Mouse (Mus musculus): ENCODE results near the gene Anks1b.

Gene Anks1b

GRCm38 (mm10) chr10:90369015-90369414 lies 495.7 kb downstream of the Anks1b start:
- DNase-seq (ENCODE audit: extremely low read depth, low read depth, low spot score), result no peak

GRCm38 (mm10) chr10:90370751-90371150 lies 497.4 kb downstream of the Anks1b start:
- no peak for DNase-seq (ENCODE audit: extremely low read depth, low read depth, low spot score)

- DNase-seq (ENCODE audit: extremely low read depth, low read depth, low spot score), result no peak
Observed at GRCm38 (mm10) chr10:90373469-90373868, 500.2 kb downstream of the Anks1b start.

- DNase-seq (ENCODE audit: extremely low read depth, low read depth, low spot score), result no peak
Observed at GRCm38 (mm10) chr10:90376605-90377004, 503.3 kb downstream of the Anks1b start.

- DNase-seq (ENCODE audit: extremely low read depth, low read depth, low spot score), result no peak
Observed at GRCm38 (mm10) chr10:90380062-90380461, 506.8 kb downstream of the Anks1b start.

- DNase-seq (ENCODE audit: extremely low read depth, low read depth, low spot score), result no peak
Observed at GRCm38 (mm10) chr10:90380704-90381339, 507.5 kb downstream of the Anks1b start.

GRCm38 (mm10) chr10:90400382-90400781 lies 527.1 kb downstream of the Anks1b start:
- DNase-seq (ENCODE audit: extremely low read depth, low read depth, low spot score), result no peak

- no peak for DNase-seq (ENCODE audit: extremely low read depth, low read depth, low spot score)
Observed at GRCm38 (mm10) chr10:90408484-90408883, 535.2 kb downstream of the Anks1b start.

GRCm38 (mm10) chr10:90431527-90431926 lies 558.2 kb downstream of the Anks1b start:
- DNase-seq (ENCODE audit: extremely low read depth, low read depth, low spot score), result no peak

GRCm38 (mm10) chr10:90431974-90432373 lies 558.7 kb downstream of the Anks1b start:
- no peak for DNase-seq (ENCODE audit: extremely low read depth, low read depth, low spot score)

- DNase-seq (ENCODE audit: extremely low read depth, low read depth, low spot score), result no peak
Observed at GRCm38 (mm10) chr10:90432479-90432878, 559.2 kb downstream of the Anks1b start.

- no peak for DNase-seq (ENCODE audit: extremely low read depth, low read depth, low spot score)
Observed at GRCm38 (mm10) chr10:90441036-90441435, 567.7 kb downstream of the Anks1b start.

- DNase-seq (ENCODE audit: extremely low read depth, low read depth, low spot score), result no peak
Observed at GRCm38 (mm10) chr10:90441656-90442055, 568.3 kb downstream of the Anks1b start.

GRCm38 (mm10) chr10:90464906-90465305 lies 591.6 kb downstream of the Anks1b start:
- no peak for DNase-seq (ENCODE audit: extremely low read depth, low read depth, low spot score)

- DNase-seq (ENCODE audit: extremely low read depth, low read depth, low spot score), result no peak
Observed at GRCm38 (mm10) chr10:90465426-90465825, 592.1 kb downstream of the Anks1b start.

- DNase-seq (ENCODE audit: extremely low read depth, low read depth, low spot score), result no peak
Observed at GRCm38 (mm10) chr10:90467546-90467945, 594.2 kb downstream of the Anks1b start.

- no peak for DNase-seq (ENCODE audit: extremely low read depth, low read depth, low spot score)
Observed at GRCm38 (mm10) chr10:90493436-90493835, 620.1 kb downstream of the Anks1b start.

- no peak for DNase-seq (ENCODE audit: extremely low read depth, low read depth, low spot score)
Observed at GRCm38 (mm10) chr10:90493996-90494642, 620.8 kb downstream of the Anks1b start.

GRCm38 (mm10) chr10:90494981-90495516 lies 621.7 kb downstream of the Anks1b start:
- no peak for DNase-seq (ENCODE audit: extremely low read depth, low read depth, low spot score)

- no peak for DNase-seq (ENCODE audit: extremely low read depth, low read depth, low spot score)
Observed at GRCm38 (mm10) chr10:90507561-90507960, 634.3 kb downstream of the Anks1b start.

- no peak for DNase-seq (ENCODE audit: extremely low read depth, low read depth, low spot score)
Observed at GRCm38 (mm10) chr10:90512801-90513200, 639.5 kb downstream of the Anks1b start.

GRCm38 (mm10) chr10:90531813-90532212 lies 658.5 kb downstream of the Anks1b start:
- no peak for DNase-seq (ENCODE audit: extremely low read depth, low read depth, low spot score)
